Mouse (Mus musculus): ENCODE results near the gene Hmgb1.

GRCm38 (mm10) chr5:149143766-149144375, 40.4 kb downstream of the Hmgb1 start:
- no peak for TF ChIP-seq TCF12 (IDR thresholded peaks at IDR 0.05; ENCODE audit: low read depth, low read length)
- TF ChIP-seq POLR2A (IDR thresholded peaks at IDR 0.05; ENCODE audit: low read depth, low read length), result no peak
- TF ChIP-seq EP300 (IDR thresholded peaks at IDR 0.05; ENCODE audit: low read length), result no peak
- no peak for TF ChIP-seq CTCF (conservative IDR thresholded peaks at IDR 0.05 in 1 of 2, IDR thresholded peaks at IDR 0.05 in 1 of 2; ENCODE audit: low read depth in 2 of 2, low read length in 2 of 2)
- no peak for TF ChIP-seq NRF1 (IDR thresholded peaks at IDR 0.05; ENCODE audit: low read depth, low read length)
- no peak for TF ChIP-seq USF2 (conservative IDR thresholded peaks at IDR 0.05; ENCODE audit: low read depth, low read length)
- no peak for TF ChIP-seq HCFC1 (IDR thresholded peaks at IDR 0.05; ENCODE audit: low read depth, low read length)

Data from CH12.LX (cell line).